8 mouse cellular contexts compared by ENCODE assay signal in the genomic region with DNA sequence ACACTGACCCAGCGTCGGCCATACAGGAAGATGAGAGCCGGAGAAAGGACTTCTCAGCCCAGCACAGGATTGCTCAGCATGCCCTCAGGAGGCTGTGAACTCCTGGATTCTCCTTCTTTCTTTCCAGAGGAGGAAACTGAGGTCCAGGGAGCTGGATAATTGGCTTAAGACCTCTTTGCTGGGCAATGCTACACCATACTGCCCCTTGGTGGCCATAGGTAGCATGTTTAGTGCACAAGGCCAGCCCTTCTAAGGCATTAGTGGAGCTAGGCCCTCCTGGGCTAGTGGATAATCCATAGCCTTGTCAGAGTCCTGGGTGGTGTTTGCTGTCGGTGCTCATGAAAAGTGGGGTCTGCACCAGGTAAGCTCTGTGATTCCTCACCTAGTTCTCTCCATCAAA. TPM values are rescaled to one million over a fixed set of nuclear protein-coding genes. Genes with fewer than 3 reads are reported as not detected.
A peak's percentile ranks its signal among the peaks of the same experiment; 100 is the strongest.
DNase-seq lines count a peak whose midpoint lies in the region; ATAC-seq and TF ChIP-seq lines count a peak whose summit lies in the region.

No protein-coding gene starts in this region.

- 65% methylated on average over 4 of the region's 4 CpGs for WGBS in kidney, embryonic 16.5 days

- H3K27me3 ChIP-seq in kidney, embryonic 16.5 days (ENCODE audit: insufficient read depth, low read length) = no peaks in the 10 kb centered on the region
- peaks cover 58% of the 10 kb centered on the region for H3K27me3 ChIP-seq in G1E (ENCODE audit: insufficient read depth, low read length)

- peak; percentile 58 for DNase-seq in kidney, adult 18-20 months
- peak; percentile 26 for DNase-seq in G1E (ENCODE audit: low spot score)
- peak; percentile 67 for DNase-seq in cerebellum, adult 11 months
- peak; percentile 59 for DNase-seq in kidney, adult 9 months
- no peak for DNase-seq in urinary bladder, postnatal 4 days (ENCODE audit: low spot score in 2 of 2)
- no peak for DNase-seq in urinary bladder, postnatal 10 days (ENCODE audit: low spot score)

- no peak overlapping the region for H3K4me2 ChIP-seq in kidney, embryonic 16.5 days (replicated peaks; ENCODE audit: low read depth, low read length)

- H3K27ac ChIP-seq in kidney, embryonic 16.5 days (ENCODE audit: low read length) = no peak overlapping the region

- H3K9ac ChIP-seq in kidney, embryonic 16.5 days (replicated peaks; ENCODE audit: low read length) = no peak overlapping the region

- peak; percentile 22; the same call in 1 of the 2 replicates for TF ChIP-seq CTCF in G1E (IDR thresholded peaks at IDR 0.05; ENCODE audit: low read depth, low read length)

- H3K4me3 ChIP-seq in kidney, embryonic 16.5 days (ENCODE audit: low read length) = no peak overlapping the region
- no peak overlapping the region for H3K4me3 ChIP-seq in G1E (ENCODE audit: low read depth, low read length)

- no peaks in the 10 kb centered on the region for H3K36me3 ChIP-seq in kidney, embryonic 16.5 days (ENCODE audit: insufficient read depth, low read length)
- H3K36me3 ChIP-seq in G1E (replicated peaks) = peaks cover 13% of the 10 kb centered on the region

- ATAC-seq in kidney, embryonic 16.5 days (ENCODE audit: low FRiP score, low TSS enrichment) = no peak
- no peak for ATAC-seq in G1E (ENCODE audit: extremely low read depth, insufficient number of reproducible peaks, low FRiP score, poor library complexity, severe bottlenecking)
- peak; percentile 47; the same call in 1 of the 2 replicates for ATAC-seq in megakaryocyte progenitor cell, adult 5-6 weeks (replicated peaks; ENCODE audit: poor library complexity)

- no peaks in the 10 kb centered on the region for H3K9me3 ChIP-seq in kidney, embryonic 16.5 days (ENCODE audit: low read length)
- H3K9me3 ChIP-seq in G1E (replicated peaks) = no peaks in the 10 kb centered on the region

- no peaks in the 10 kb centered on the region for H3K4me1 ChIP-seq in kidney, embryonic 16.5 days (ENCODE audit: insufficient read depth, low read length)
- H3K4me1 ChIP-seq in G1E (ENCODE audit: insufficient read depth, low read depth, low read length) = peaks cover 62% of the 10 kb centered on the region

RNA-seq across cellular contexts. Expression of a gene that starts 8.6 kb away (rescaled TPM):
- 24.9 and 25.4 TPM in 2 replicates for polyA plus RNA-seq in kidney, embryonic 16.5 days (2015; fragmentation: Nextera tagmentation; extraction: Ambion mirVana)
- total RNA-seq in G1E (2014; fragmentation: Nextera tagmentation) (5.1 and 9.3 TPM in 2 replicates), G1E (2017) (17.6 and 19.7 TPM in 2 replicates)
- 15.9 and 22.4 TPM in 2 replicates for polyA plus RNA-seq in G1E (2012)
- 10.0 and 14.6 TPM in 2 replicates for total RNA-seq in megakaryocyte progenitor cell, adult 5-6 weeks (2015)
- total RNA-seq in megakaryocyte progenitor cell, adult 5-6 weeks (2017) = 13.7 and 16.9 TPM in 2 replicates

RNA-seq across cellular contexts. Expression of a gene that starts 44.0 kb away (rescaled TPM):
- 18.4 and 20.7 TPM in 2 replicates for polyA plus RNA-seq in kidney, embryonic 16.5 days (2015; fragmentation: Nextera tagmentation; extraction: Ambion mirVana)
- total RNA-seq in G1E (2014; fragmentation: Nextera tagmentation) = 21.4 and 27.5 TPM in 2 replicates
- 34.4 and 39.4 TPM in 2 replicates for total RNA-seq in G1E (2017)
- polyA plus RNA-seq in G1E (2012) = 3.4 and 3.5 TPM in 2 replicates
- total RNA-seq in megakaryocyte progenitor cell, adult 5-6 weeks (2015) = 13.3 and 16.0 TPM in 2 replicates
- total RNA-seq in megakaryocyte progenitor cell, adult 5-6 weeks (2017) = 20.2 and 41.1 TPM in 2 replicates

RNA-seq across cellular contexts. Expression of a gene that starts 56.7 kb away (rescaled TPM):
- polyA plus RNA-seq in kidney, embryonic 16.5 days (2015; fragmentation: Nextera tagmentation; extraction: Ambion mirVana) = 396 and 428 TPM in 2 replicates
- total RNA-seq in G1E (2014; fragmentation: Nextera tagmentation) (101 and 106 TPM in 2 replicates), G1E (2017) (278 and 310 TPM in 2 replicates)
- polyA plus RNA-seq in G1E (2012) = 98.5 and 126 TPM in 2 replicates
- total RNA-seq in megakaryocyte progenitor cell, adult 5-6 weeks (2015) = 230 and 234 TPM in 2 replicates
- total RNA-seq in megakaryocyte progenitor cell, adult 5-6 weeks (2017) = 325 and 344 TPM in 2 replicates

Comparison
In these comparisons a context has a peak if more than half of its experiments do, and no peak if none do; other contexts are left out.
1. DNase-seq: peak in kidney, adult 18-20 months (single experiment), G1E (single experiment), cerebellum, adult 11 months (single experiment) and kidney, adult 9 months (single experiment); none in urinary bladder, postnatal 4 days (0 of 2) and urinary bladder, postnatal 10 days (single experiment).